Mouse (Mus musculus) cortical plate, adult 2 months (tissue): Measurements from ENCODE around the gene Slc4a7.

Source experiments
- CTCF ChIP-seq: fragments of 200-500 bp; IDR thresholded peaks from 2 replicates; pipeline ENCODE4 v1.5.1; 2011; ENCODE audit warnings: mild to moderate bottlenecking, control low read depth, low read length; ENCODE audit not compliant: insufficient read depth; ENCODE audit errors: extremely low read depth
- POLR2A ChIP-seq: fragments of 200-500 bp; IDR thresholded peaks from 2 replicates; pipeline ENCODE4 v1.6.1; 2011; ENCODE audit warnings: mild to moderate bottlenecking, low read length, control low read depth; ENCODE audit not compliant: insufficient read depth; ENCODE audit errors: extremely low read depth

GRCm38 (mm10) chr14:14832520-14833240, 130.6 kb downstream of the Slc4a7 start:
- TF ChIP-seq CTCF = no peak
- no peak for TF ChIP-seq POLR2A
